Mouse (Mus musculus): Measurements from ENCODE around the gene Osm. TPM values are rescaled to one million over a fixed set of nuclear protein-coding genes. Genes with fewer than 3 reads are reported as not detected.

Gene Osm
- polyA plus RNA-seq, 2 experiments, result 0.41 to 0.85 TPM

DNA sequence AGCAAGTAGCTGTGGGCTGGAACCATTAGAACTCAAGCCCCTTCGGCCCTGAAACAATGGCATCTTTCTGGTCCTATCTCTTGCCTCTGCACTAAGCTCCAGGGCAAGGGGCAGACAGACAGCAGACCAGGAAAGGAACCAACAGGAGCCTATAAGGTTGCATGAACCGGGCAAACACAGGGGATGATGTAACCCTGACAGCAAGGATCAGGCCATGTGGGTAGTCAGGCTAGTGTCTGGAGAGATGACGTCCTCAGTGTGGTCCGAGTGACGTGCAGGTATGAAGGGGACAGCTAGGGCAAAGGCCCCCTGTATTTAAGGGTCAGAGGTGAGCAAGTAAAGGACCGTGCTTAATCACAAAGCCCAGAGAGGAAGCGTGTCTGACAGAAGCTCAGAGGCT, 14.1 kb downstream of the Osm start:
- H3K4me2 ChIP-seq (ENCODE audit: low read depth), result no peak overlapping the region
- no peaks in the 10 kb centered on the region for H3K36me3 ChIP-seq (replicated peaks; ENCODE audit: control insufficient read depth, insufficient read depth, low read depth)
- ATAC-seq (ENCODE audit: insufficient read depth) (peak; percentile 66), DNase-seq (ENCODE audit: low read depth in 3 of 3, low spot score in 3 of 3) (no peak)
- no peaks in the 10 kb centered on the region for H3K9me3 ChIP-seq (ENCODE audit: control insufficient read depth, low read length)
- TF ChIP-seq EP300 (IDR thresholded peaks at IDR 0.05; ENCODE audit: low read depth) (no peak), CTCF (IDR thresholded peaks at IDR 0.05; ENCODE audit: low read depth) (no peak)
- no peak overlapping the region for H3K27ac ChIP-seq
- 56% methylated on average over 7 of the region's 7 CpGs for WGBS (ENCODE audit: insufficient replicate concordance)
- no peak overlapping the region for H3K9ac ChIP-seq (replicated peaks)
- H3K4me1 ChIP-seq (replicated peaks; ENCODE audit: control insufficient read depth in 2 of 2, insufficient read depth in 2 of 2, low read length in 1 of 2), result peaks cover 7 to 16% of the 10 kb centered on the region in 2 experiments
- H3K4me3 ChIP-seq (ENCODE audit: insufficient read depth in 1 of 2, low read depth in 2 of 2, low read length in 2 of 2), result no peak overlapping the region
- H3K27me3 ChIP-seq (ENCODE audit: control insufficient read depth, insufficient read depth, low read length), result no peaks in the 10 kb centered on the region

- no peak overlapping the region for H3K9ac ChIP-seq (replicated peaks)
- no peaks in the 10 kb centered on the region for H3K9me3 ChIP-seq (ENCODE audit: control insufficient read depth, low read length)
- no peak for TF ChIP-seq EP300 (IDR thresholded peaks at IDR 0.05; ENCODE audit: low read depth)
- TF ChIP-seq CTCF (IDR thresholded peaks at IDR 0.05; ENCODE audit: low read depth), result no peak
- H3K4me3 ChIP-seq (ENCODE audit: insufficient read depth in 1 of 2, low read depth in 2 of 2, low read length in 2 of 2), result no peak overlapping the region
- WGBS (ENCODE audit: insufficient replicate concordance), result 28% methylated on average over 3 of the region's 3 CpGs
- H3K36me3 ChIP-seq (replicated peaks; ENCODE audit: control insufficient read depth, insufficient read depth, low read depth), result no peaks in the 10 kb centered on the region
- DNase-seq (ENCODE audit: low read depth in 3 of 3, low spot score in 3 of 3) (no peak), ATAC-seq (ENCODE audit: insufficient read depth) (no peak)
- peaks cover 0 to 6% of the 10 kb centered on the region in 2 experiments; a peak in 2 of 4 replicates for H3K4me1 ChIP-seq (replicated peaks; ENCODE audit: control insufficient read depth in 2 of 2, insufficient read depth in 2 of 2, low read length in 1 of 2)
- H3K27ac ChIP-seq, result no peak overlapping the region
- no peak overlapping the region for H3K4me2 ChIP-seq (ENCODE audit: low read depth)
- H3K27me3 ChIP-seq (ENCODE audit: control insufficient read depth, insufficient read depth, low read length), result no peaks in the 10 kb centered on the region
Measured at GRCm38 (mm10) chr11:4251376-4251775, 15.2 kb downstream of the Osm start.

DNA sequence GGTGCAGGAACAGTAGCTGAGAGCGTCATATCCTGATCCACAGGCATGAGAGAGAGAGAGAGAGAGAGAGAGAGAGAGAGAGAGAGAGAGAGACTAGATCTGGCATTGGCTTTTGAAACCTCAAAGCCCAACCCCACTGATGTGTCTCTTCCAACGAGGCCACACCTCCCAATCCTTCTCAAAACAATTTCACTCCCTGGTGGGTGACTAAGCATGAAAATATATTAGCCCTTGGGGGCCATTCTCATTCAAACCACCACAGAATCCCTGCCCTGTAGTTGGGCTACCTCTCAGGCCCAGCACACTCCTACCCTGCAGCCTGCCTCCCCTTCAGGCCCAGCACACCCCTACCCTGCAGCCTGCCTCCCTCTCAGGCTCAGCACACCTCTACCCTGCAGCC, 16.7 kb downstream of the Osm start:
- H3K36me3 ChIP-seq (replicated peaks; ENCODE audit: control insufficient read depth, insufficient read depth, low read depth), result no peaks in the 10 kb centered on the region
- peaks cover 0 to 5% of the 10 kb centered on the region in 2 experiments; a peak in 1 of 4 replicates for H3K4me1 ChIP-seq (replicated peaks; ENCODE audit: control insufficient read depth in 2 of 2, insufficient read depth in 2 of 2, low read length in 1 of 2)
- DNase-seq (ENCODE audit: low read depth in 3 of 3, low spot score in 3 of 3) (no peak), ATAC-seq (ENCODE audit: insufficient read depth) (no peak)
- H3K9ac ChIP-seq (replicated peaks), result no peak overlapping the region
- no peak overlapping the region for H3K27ac ChIP-seq
- WGBS (ENCODE audit: insufficient replicate concordance), result 71% methylated on average over 2 of the region's 2 CpGs
- TF ChIP-seq EP300 (IDR thresholded peaks at IDR 0.05; ENCODE audit: low read depth), result no peak
- TF ChIP-seq CTCF (IDR thresholded peaks at IDR 0.05; ENCODE audit: low read depth), result no peak
- H3K27me3 ChIP-seq (ENCODE audit: control insufficient read depth, insufficient read depth, low read length), result no peaks in the 10 kb centered on the region
- no peaks in the 10 kb centered on the region for H3K9me3 ChIP-seq (ENCODE audit: control insufficient read depth, low read length)
- H3K4me3 ChIP-seq (ENCODE audit: insufficient read depth in 1 of 2, low read depth in 2 of 2, low read length in 2 of 2), result no peak overlapping the region
- no peak overlapping the region for H3K4me2 ChIP-seq (ENCODE audit: low read depth)

DNA sequence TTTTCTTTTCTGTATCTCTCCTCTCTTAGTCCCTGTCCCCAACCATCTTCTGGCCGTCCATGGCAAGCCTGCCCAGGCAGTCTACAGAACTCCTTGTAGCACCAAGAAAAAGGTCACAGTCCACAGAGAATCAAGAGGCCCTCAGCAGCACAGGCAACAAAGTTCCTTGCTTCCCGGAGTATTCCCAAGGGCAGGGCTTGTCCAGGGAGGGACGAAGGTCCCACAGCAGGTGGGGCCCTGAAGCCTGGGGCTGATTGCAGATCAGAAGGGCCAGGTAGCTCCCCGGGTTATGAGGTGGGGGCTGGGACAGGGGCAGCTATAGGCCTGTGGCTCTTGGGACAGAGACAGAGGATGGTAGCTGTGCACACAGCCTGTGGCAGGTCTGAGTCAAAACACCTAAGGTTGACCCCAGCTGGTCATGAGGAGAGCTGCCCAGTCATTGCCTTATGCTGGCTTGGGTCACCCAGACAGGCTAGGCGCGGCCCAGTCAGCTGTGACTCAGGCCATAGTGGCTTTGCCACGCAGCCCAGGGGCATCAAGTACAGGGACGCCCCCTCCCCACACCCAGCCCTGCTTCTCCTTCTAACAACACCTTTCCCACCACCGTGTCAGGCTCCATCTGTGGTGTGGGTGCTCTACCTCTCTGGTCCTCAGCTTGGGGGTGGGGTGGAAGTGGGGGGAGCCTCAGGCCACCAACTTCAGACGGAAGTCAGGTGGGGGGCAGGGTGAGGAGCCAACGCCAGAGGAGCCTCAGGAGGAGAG, 20.8 kb downstream of the Osm start, which contains the start of gene Lif:
Lif (plus strand) TSS at position 712 of the 762 bp plus-strand sequence.
- Histone ChIP-seq H3K9ac (replicated peaks) (no peak within 1 kb of the TSS), H3K27me3 (ENCODE audit: control insufficient read depth, insufficient read depth, low read length) (no peaks in the 10 kb centered on the region), H3K4me1 (replicated peaks; ENCODE audit: control insufficient read depth in 2 of 2, insufficient read depth in 2 of 2, low read length in 1 of 2) (peaks cover 0 to 2% of the 10 kb centered on the region in 2 experiments; a peak in 2 of 4 replicates), H3K4me2 (ENCODE audit: low read depth) (no peak within 1 kb of the TSS; the same call in 1 of the 2 replicates), H3K36me3 (replicated peaks; ENCODE audit: control insufficient read depth, insufficient read depth, low read depth) (no peaks in the 10 kb centered on the region), H3K9me3 (ENCODE audit: control insufficient read depth, low read length) (no peaks in the 10 kb centered on the region), H3K4me3 (ENCODE audit: insufficient read depth in 1 of 2, low read depth in 2 of 2, low read length in 2 of 2) (no peak within 1 kb of the TSS), H3K27ac (no peak within 1 kb of the TSS)
- ATAC-seq (ENCODE audit: insufficient read depth) (no peak), DNase-seq (ENCODE audit: low read depth in 3 of 3, low spot score in 3 of 3) (no peak)
- no peak for TF ChIP-seq EP300 (IDR thresholded peaks at IDR 0.05; ENCODE audit: low read depth)
- TF ChIP-seq CTCF (IDR thresholded peaks at IDR 0.05; ENCODE audit: low read depth), result no peak
- WGBS (ENCODE audit: insufficient replicate concordance), result 52% methylated on average over 11 of the region's 11 CpGs

GRCm38 (mm10) chr11:4257756-4258155, 21.5 kb downstream of the Osm start:
- Histone ChIP-seq H3K27ac (no peak overlapping the region), H3K36me3 (replicated peaks; ENCODE audit: control insufficient read depth, insufficient read depth, low read depth) (no peaks in the 10 kb centered on the region), H3K4me3 (ENCODE audit: insufficient read depth in 1 of 2, low read depth in 2 of 2, low read length in 2 of 2) (no peak overlapping the region), H3K9me3 (ENCODE audit: control insufficient read depth, low read length) (no peaks in the 10 kb centered on the region), H3K27me3 (ENCODE audit: control insufficient read depth, insufficient read depth, low read length) (no peaks in the 10 kb centered on the region), H3K4me2 (ENCODE audit: low read depth) (no peak overlapping the region), H3K4me1 (replicated peaks; ENCODE audit: control insufficient read depth in 2 of 2, insufficient read depth in 2 of 2, low read length in 1 of 2) (peaks cover 0 to 2% of the 10 kb centered on the region in 2 experiments; a peak in 2 of 4 replicates), H3K9ac (replicated peaks) (no peak overlapping the region)
- TF ChIP-seq EP300 (IDR thresholded peaks at IDR 0.05; ENCODE audit: low read depth), result no peak
- TF ChIP-seq CTCF (IDR thresholded peaks at IDR 0.05; ENCODE audit: low read depth), result no peak
- 61% methylated on average over 5 of the region's 5 CpGs for WGBS (ENCODE audit: insufficient replicate concordance)
- DNase-seq (ENCODE audit: low read depth in 3 of 3, low spot score in 3 of 3) (no peak), ATAC-seq (ENCODE audit: insufficient read depth) (no peak)

Measured in liver, embryonic 14.5 days (tissue).